Mouse (Mus musculus) frontal cortex, postnatal 10 days (tissue): Measurements from ENCODE around the gene Tacr3.

Experiments
- DNase-seq, 2 experiments: peaks; one replicate each; pipeline ENCODE4 v3.0.0; 2022; ENCODE audit warnings: low spot score in 2 of 2, mixed read lengths in 1 of 2

Tacr3 gene

DNA sequence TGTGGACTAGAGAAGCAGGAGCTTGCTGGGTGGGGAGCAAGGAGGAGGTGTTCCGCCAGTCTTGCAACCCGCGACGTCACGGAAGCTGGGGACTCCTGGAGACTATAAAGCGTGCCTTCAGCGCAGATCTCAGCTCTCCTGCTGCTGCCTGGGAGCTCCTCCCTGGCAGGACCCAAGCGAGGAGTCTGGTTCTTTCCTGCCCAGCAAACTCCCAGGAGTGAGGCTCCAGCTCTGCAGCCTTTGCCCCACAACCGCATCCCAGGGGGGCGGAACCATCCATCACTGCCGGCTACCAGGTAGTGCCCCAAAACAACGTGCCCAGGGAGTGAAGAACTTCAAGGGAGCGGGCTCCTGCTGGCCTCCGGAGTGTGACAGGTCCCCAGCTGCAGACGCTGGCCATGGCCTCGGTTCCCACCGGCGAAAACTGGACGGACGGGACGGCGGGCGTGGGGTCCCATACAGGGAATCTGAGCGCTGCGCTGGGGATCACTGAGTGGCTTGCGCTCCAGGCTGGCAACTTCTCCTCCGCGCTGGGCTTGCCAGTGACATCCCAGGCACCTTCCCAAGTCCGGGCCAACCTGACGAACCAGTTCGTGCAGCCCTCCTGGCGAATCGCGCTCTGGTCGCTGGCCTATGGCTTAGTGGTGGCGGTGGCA, at the start of gene Tacr3:
Gene Tacr3 (plus strand): TSS at position 133 of the 656 bp plus-strand sequence.
- DNase-seq: peak in 1 of 2 experiments; percentile 13

GRCm38 (mm10) chr3:134828492-134828874, 324 bp upstream of the Tacr3 start:
- DNase-seq: no peak

DNA sequence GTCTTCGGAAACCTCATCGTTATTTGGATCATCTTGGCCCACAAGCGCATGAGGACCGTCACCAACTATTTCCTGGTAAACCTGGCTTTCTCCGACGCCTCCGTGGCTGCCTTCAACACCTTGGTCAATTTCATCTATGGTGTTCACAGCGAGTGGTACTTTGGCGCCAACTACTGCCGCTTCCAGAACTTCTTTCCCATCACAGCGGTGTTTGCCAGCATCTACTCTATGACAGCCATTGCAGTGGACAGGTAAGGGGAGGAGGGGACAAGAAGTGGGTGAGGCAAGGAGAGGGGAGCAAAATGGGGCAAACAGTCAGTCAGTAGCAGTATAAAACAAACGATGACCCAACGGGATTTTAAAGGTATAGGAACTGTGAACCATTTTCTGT, 719 bp downstream of the Tacr3 start:
- DNase-seq: peak in 1 of 2 experiments; percentile 6

GRCm38 (mm10) chr3:134851342-134851741, 22.5 kb downstream of the Tacr3 start:
- DNase-seq: no peak

- no peak for DNase-seq
Observed at GRCm38 (mm10) chr3:134877701-134878100, 48.9 kb downstream of the Tacr3 start.

DNA sequence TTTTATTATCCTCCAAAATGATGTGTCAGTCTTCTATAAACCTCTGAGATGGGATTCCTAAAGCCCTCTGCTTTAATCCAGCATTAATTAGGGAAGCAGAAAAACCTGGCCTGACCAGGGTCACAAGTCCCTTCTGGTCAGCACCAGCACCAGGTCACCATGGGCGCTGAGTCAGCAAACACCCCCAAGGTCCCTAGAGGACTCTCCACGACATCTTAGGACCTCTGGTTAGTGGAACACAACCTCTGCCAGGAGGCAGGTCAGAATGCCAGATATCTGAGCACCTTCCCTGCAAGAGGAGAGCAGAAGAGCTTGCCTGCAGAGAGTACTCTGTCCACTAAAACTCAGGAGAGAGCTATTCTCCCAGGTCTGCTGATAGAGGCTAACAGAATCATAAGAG, 67.0 kb downstream of the Tacr3 start:
- DNase-seq: no peak

- DNase-seq: no peak
Observed at GRCm38 (mm10) chr3:134908890-134909289, 80.1 kb downstream of the Tacr3 start.

- no peak for DNase-seq
Observed at GRCm38 (mm10) chr3:134934703-134935102, 105.9 kb downstream of the Tacr3 start.

GRCm38 (mm10) chr3:134935461-134935860, 106.7 kb downstream of the Tacr3 start:
- no peak for DNase-seq

DNA sequence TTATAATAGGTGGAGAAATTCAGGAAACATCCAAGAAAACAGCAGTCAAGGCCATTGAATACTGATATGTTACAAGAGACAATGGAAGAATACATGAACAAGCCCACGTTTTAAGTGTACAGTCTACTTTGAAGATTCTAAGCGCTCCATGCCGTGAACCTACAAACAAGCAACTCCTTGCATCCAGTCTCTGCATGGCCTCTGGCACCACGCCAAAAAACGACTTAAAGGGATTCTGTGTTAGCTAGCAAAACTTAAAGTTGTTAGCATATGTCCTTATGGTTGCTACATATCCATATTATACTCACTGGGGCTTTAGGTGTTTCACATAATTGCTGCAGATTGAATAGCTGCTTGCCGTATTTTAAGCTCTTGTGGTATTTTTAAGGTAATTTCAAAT, 134.7 kb downstream of the Tacr3 start:
- no peak for DNase-seq

- DNase-seq: no peak
Observed at GRCm38 (mm10) chr3:134978902-134979301, 150.1 kb downstream of the Tacr3 start.

GRCm38 (mm10) chr3:134980140-134980539, 151.3 kb downstream of the Tacr3 start:
- no peak for DNase-seq
